Mouse (Mus musculus): ENCODE measurements around the gene Ikzf1. TPM values are rescaled to one million over a fixed set of nuclear protein-coding genes. Genes with fewer than 3 reads are reported as not detected.

Gene Ikzf1
- polyA plus RNA-seq (2012; fragmentation: generic; extraction: Trizol), result 1.0 TPM
- long read RNA-seq, experiment 1, result 0 reads
- long read RNA-seq, experiment 2, result 0 reads

DNA sequence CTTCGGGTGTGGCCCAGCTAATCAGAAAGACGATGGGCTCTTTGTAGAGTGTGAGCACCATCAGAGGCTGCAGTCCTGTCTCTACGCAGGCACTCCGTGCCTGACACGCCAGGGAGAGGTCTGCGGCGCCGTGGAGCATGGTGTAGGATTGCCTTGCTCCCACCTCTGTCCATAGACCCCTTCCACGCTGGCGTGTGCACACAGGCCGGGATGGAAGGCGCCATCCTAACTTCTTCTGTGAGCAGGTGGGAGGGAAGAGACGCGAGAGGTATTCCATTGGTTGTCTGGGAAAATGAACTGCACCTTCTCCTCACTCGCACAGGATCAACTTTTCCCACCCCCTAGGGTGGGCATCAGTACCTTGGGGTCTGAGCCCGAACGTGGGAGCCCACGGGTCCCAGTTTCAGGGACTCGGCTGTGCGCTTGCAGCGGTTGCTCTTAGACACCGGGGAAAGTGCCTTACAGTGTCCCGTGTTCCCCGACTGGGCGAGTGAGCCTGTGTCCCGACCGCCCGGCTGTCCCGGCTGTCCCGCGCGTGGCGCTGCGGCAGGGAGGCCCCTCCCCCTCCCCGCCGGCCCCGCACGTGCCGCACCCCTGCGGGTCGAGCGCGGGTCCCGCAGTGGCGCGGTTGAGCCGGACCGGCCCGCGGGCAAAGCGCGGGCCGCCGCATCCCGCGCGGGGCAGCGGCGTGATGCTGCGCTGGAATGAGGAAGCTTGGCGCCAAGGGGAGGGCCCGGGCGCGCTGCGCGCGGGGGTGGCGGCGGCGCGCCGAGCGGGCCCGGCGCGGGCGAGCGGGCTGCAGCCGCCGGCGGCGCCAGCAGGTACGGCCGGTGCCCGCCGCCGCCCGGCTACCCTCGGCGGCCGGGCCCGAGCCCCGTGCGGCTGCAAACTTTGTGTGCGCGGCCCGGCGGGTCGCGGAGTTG, at the start of gene Ikzf1:
Gene Ikzf1, plus strand, starts transcription at position 74 of the 923 bp plus-strand sequence.
- Histone ChIP-seq H3ac (ENCODE audit: control insufficient read depth, insufficient read length, low read depth) (peak within 1 kb of the TSS; percentile 61), H3K79me3 (ENCODE audit: low read depth) (no peaks in the 10 kb centered on the region), H3K27me3 (ENCODE audit: control insufficient read depth, insufficient read depth, insufficient read length) (peaks cover 17% of the 10 kb centered on the region), H3K36me3 (ENCODE audit: control insufficient read depth, insufficient read depth) (no peaks in the 10 kb centered on the region), H3K4me3 (ENCODE audit: insufficient read depth, poor library complexity, severe bottlenecking) (no peak within 1 kb of the TSS), H3K79me2 (ENCODE audit: control insufficient read depth, insufficient read depth) (no peaks in the 10 kb centered on the region)
- TF ChIP-seq CTCF (IDR thresholded peaks at IDR 0.05; ENCODE audit: control insufficient read depth, insufficient read depth, insufficient read length) (no peak), CEBPB (IDR thresholded peaks at IDR 0.05; ENCODE audit: low read depth) (no peak), USF1 (IDR thresholded peaks at IDR 0.05; ENCODE audit: low read depth) (no peak)

GRCm38 (mm10) chr11:11644303-11644702, 40.5 kb upstream of the Ikzf1 start:
- Histone ChIP-seq H3ac (ENCODE audit: control insufficient read depth, insufficient read length, low read depth) (no peak overlapping the region), H3K4me3 (ENCODE audit: insufficient read depth, poor library complexity, severe bottlenecking) (no peak overlapping the region), H3K79me3 (ENCODE audit: low read depth) (no peaks in the 10 kb centered on the region), H3K27me3 (ENCODE audit: control insufficient read depth, insufficient read depth, insufficient read length) (no peaks in the 10 kb centered on the region), H3K79me2 (ENCODE audit: control insufficient read depth, insufficient read depth) (no peaks in the 10 kb centered on the region), H3K36me3 (ENCODE audit: control insufficient read depth, insufficient read depth) (no peaks in the 10 kb centered on the region)
- TF ChIP-seq USF1 (IDR thresholded peaks at IDR 0.05; ENCODE audit: low read depth), result no peak
- no peak for TF ChIP-seq MYOG (IDR thresholded peaks at IDR 0.05; ENCODE audit: control insufficient read depth, extremely low read depth, insufficient read length)
- TF ChIP-seq CTCF (IDR thresholded peaks at IDR 0.05; ENCODE audit: control insufficient read depth, insufficient read depth, insufficient read length), result no peak
- no peak for TF ChIP-seq CEBPB (IDR thresholded peaks at IDR 0.05; ENCODE audit: low read depth)
- no peak for TF ChIP-seq MYOD1 (IDR thresholded peaks at IDR 0.05; ENCODE audit: control insufficient read depth, insufficient read length, low read depth)
- no peak for TF ChIP-seq FOSL1 (IDR thresholded peaks at IDR 0.05; ENCODE audit: insufficient read depth, low read length, poor library complexity, severe bottlenecking)

- no peak for TF ChIP-seq MYOG (IDR thresholded peaks at IDR 0.05; ENCODE audit: control insufficient read depth, extremely low read depth, insufficient read length)
- no peak for TF ChIP-seq MYOD1 (IDR thresholded peaks at IDR 0.05; ENCODE audit: control insufficient read depth, insufficient read length, low read depth)
- no peak for TF ChIP-seq USF1 (IDR thresholded peaks at IDR 0.05; ENCODE audit: low read depth)
- TF ChIP-seq FOSL1 (IDR thresholded peaks at IDR 0.05; ENCODE audit: insufficient read depth, low read length, poor library complexity, severe bottlenecking), result no peak
- no peak for TF ChIP-seq MAX (IDR thresholded peaks at IDR 0.05)
- no peak for TF ChIP-seq CTCF (IDR thresholded peaks at IDR 0.05; ENCODE audit: control insufficient read depth, insufficient read depth, insufficient read length)
- H3K79me2 ChIP-seq (ENCODE audit: control insufficient read depth, insufficient read depth), result no peaks in the 10 kb centered on the region
These were observed 28.4 kb upstream of the Ikzf1 start for GRCm38 (mm10) chr11:11656388-11656787.

GRCm38 (mm10) chr11:11656995-11657530, 27.7 kb upstream of the Ikzf1 start:
- H3K79me3 ChIP-seq (ENCODE audit: low read depth), result no peaks in the 10 kb centered on the region
- TF ChIP-seq MYOD1 (IDR thresholded peaks at IDR 0.05; ENCODE audit: control insufficient read depth, insufficient read length, low read depth), result no peak
- TF ChIP-seq USF1 (IDR thresholded peaks at IDR 0.05; ENCODE audit: low read depth), result peak; percentile 61
- H3K4me3 ChIP-seq (ENCODE audit: insufficient read depth, poor library complexity, severe bottlenecking), result no peak overlapping the region
- H3ac ChIP-seq (ENCODE audit: control insufficient read depth, insufficient read length, low read depth), result no peak overlapping the region
- H3K79me2 ChIP-seq (ENCODE audit: control insufficient read depth, insufficient read depth), result no peaks in the 10 kb centered on the region
- H3K36me3 ChIP-seq (ENCODE audit: control insufficient read depth, insufficient read depth), result no peaks in the 10 kb centered on the region
- H3K27me3 ChIP-seq (ENCODE audit: control insufficient read depth, insufficient read depth, insufficient read length), result no peaks in the 10 kb centered on the region

More at GRCm38 (mm10) chr11:11656388-11656787, 28.4 kb upstream of the Ikzf1 start:
- no peaks in the 10 kb centered on the region for H3K79me3 ChIP-seq (ENCODE audit: low read depth)
- no peak overlapping the region for H3K4me3 ChIP-seq (ENCODE audit: insufficient read depth, poor library complexity, severe bottlenecking)
- no peak overlapping the region for H3ac ChIP-seq (ENCODE audit: control insufficient read depth, insufficient read length, low read depth)
- no peaks in the 10 kb centered on the region for H3K36me3 ChIP-seq (ENCODE audit: control insufficient read depth, insufficient read depth)
- no peaks in the 10 kb centered on the region for H3K27me3 ChIP-seq (ENCODE audit: control insufficient read depth, insufficient read depth, insufficient read length)

GRCm38 (mm10) chr11:11657634-11658033, 27.2 kb upstream of the Ikzf1 start:
- H3K79me2 ChIP-seq (ENCODE audit: control insufficient read depth, insufficient read depth), result no peaks in the 10 kb centered on the region

DNA sequence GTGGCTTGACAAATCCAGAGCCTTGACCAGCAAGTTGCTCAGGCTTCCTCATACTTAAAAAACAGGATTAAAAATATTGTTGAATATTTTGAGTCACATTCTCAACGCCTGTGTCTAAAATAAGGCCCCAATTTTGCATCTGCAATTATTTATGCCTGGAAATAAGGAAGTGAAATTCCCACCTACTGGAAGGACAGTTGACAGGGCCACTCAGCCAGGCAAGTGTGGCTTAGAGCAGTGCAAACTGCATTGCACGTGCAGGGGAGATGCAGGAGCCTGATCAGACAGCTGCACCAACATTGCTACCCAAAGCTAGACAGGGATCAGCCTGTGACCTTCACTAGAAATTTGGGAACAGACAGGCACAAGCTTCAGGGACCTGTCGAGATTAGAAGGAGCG, 26.0 kb upstream of the Ikzf1 start:
- TF ChIP-seq MAX (IDR thresholded peaks at IDR 0.05), result no peak
- TF ChIP-seq MYOD1 (IDR thresholded peaks at IDR 0.05; ENCODE audit: control insufficient read depth, insufficient read length, low read depth), result no peak
- no peak for TF ChIP-seq CEBPB (IDR thresholded peaks at IDR 0.05; ENCODE audit: low read depth)
- TF ChIP-seq FOSL1 (IDR thresholded peaks at IDR 0.05; ENCODE audit: insufficient read depth, low read length, poor library complexity, severe bottlenecking), result no peak
- no peak for TF ChIP-seq MYOG (IDR thresholded peaks at IDR 0.05; ENCODE audit: control insufficient read depth, extremely low read depth, insufficient read length)
- TF ChIP-seq USF1 (IDR thresholded peaks at IDR 0.05; ENCODE audit: low read depth), result no peak
- no peak for TF ChIP-seq CTCF (IDR thresholded peaks at IDR 0.05; ENCODE audit: control insufficient read depth, insufficient read depth, insufficient read length)
- no peaks in the 10 kb centered on the region for H3K27me3 ChIP-seq (ENCODE audit: control insufficient read depth, insufficient read depth, insufficient read length)

More at GRCm38 (mm10) chr11:11657634-11658033, 27.2 kb upstream of the Ikzf1 start:
- Histone ChIP-seq H3ac (ENCODE audit: control insufficient read depth, insufficient read length, low read depth) (no peak overlapping the region), H3K27me3 (ENCODE audit: control insufficient read depth, insufficient read depth, insufficient read length) (no peaks in the 10 kb centered on the region), H3K36me3 (ENCODE audit: control insufficient read depth, insufficient read depth) (no peaks in the 10 kb centered on the region), H3K4me3 (ENCODE audit: insufficient read depth, poor library complexity, severe bottlenecking) (no peak overlapping the region), H3K79me3 (ENCODE audit: low read depth) (no peaks in the 10 kb centered on the region)
- TF ChIP-seq MYOG (IDR thresholded peaks at IDR 0.05; ENCODE audit: control insufficient read depth, extremely low read depth, insufficient read length) (no peak), MYOD1 (IDR thresholded peaks at IDR 0.05; ENCODE audit: control insufficient read depth, insufficient read length, low read depth) (peak; percentile 83)

More for the DNA sequence above, 26.0 kb upstream of the Ikzf1 start:
- H3K79me2 ChIP-seq (ENCODE audit: control insufficient read depth, insufficient read depth), result no peaks in the 10 kb centered on the region
- H3K36me3 ChIP-seq (ENCODE audit: control insufficient read depth, insufficient read depth), result no peaks in the 10 kb centered on the region
- H3K79me3 ChIP-seq (ENCODE audit: low read depth), result no peaks in the 10 kb centered on the region
- no peak overlapping the region for H3K4me3 ChIP-seq (ENCODE audit: insufficient read depth, poor library complexity, severe bottlenecking)
- H3ac ChIP-seq (ENCODE audit: control insufficient read depth, insufficient read length, low read depth), result no peak overlapping the region

All from C2C12 (cell line).